Comparison of ENCODE assay signal across 13 mouse cellular contexts in genomic region chr19:58762316-58762715, GRCm38 (mm10). TPM values are rescaled to one million over a fixed set of nuclear protein-coding genes. Genes with fewer than 3 reads are reported as not detected.
DNase-seq lines count a peak whose midpoint lies in the region; ATAC-seq and TF ChIP-seq lines count a peak whose summit lies in the region.
"Had no signal": no experiment of that assay in that cellular context is flagged by ENCODE, and none has a peak within 500 bp of the region (broad histone marks: within the 10 kb centered on the region; RNA-seq: fewer than 3 reads in every experiment).

No protein-coding gene starts in this region.

- 20% methylated on average over 6 of the region's 6 CpGs for WGBS in liver, embryonic 13.5 days (ENCODE audit: insufficient replicate concordance)
- 25% methylated on average over 6 of the region's 6 CpGs for WGBS in liver, postnatal 0 days (ENCODE audit: insufficient replicate concordance)
- 22% methylated on average over 6 of the region's 6 CpGs for WGBS in embryonic facial prominence, embryonic 10.5 days
- WGBS in limb, embryonic 15.5 days: 27% methylated on average over 6 of the region's 6 CpGs

- no peaks in the 10 kb centered on the region for H3K9me3 ChIP-seq in liver, embryonic 13.5 days (replicated peaks)
- no peaks in the 10 kb centered on the region for H3K9me3 ChIP-seq in liver, postnatal 0 days (ENCODE audit: low read length)
- no peaks in the 10 kb centered on the region for H3K9me3 ChIP-seq in embryonic facial prominence, embryonic 10.5 days
- H3K9me3 ChIP-seq in limb, embryonic 15.5 days: no peaks in the 10 kb centered on the region

- no peaks in the 10 kb centered on the region for H3K36me3 ChIP-seq in liver, embryonic 13.5 days
- no peaks in the 10 kb centered on the region for H3K36me3 ChIP-seq in liver, postnatal 0 days (replicated peaks; ENCODE audit: insufficient read depth, low read length)
- no peaks in the 10 kb centered on the region for H3K36me3 ChIP-seq in embryonic facial prominence, embryonic 10.5 days (replicated peaks)
- no peaks in the 10 kb centered on the region for H3K36me3 ChIP-seq in limb, embryonic 15.5 days
- H3K36me3 ChIP-seq: G1E had no signal

- no peak overlapping the region for H3K27ac ChIP-seq in liver, embryonic 13.5 days
- H3K27ac ChIP-seq in liver, postnatal 0 days (ENCODE audit: low read depth): no peak overlapping the region
- no peak overlapping the region for H3K27ac ChIP-seq in embryonic facial prominence, embryonic 10.5 days (replicated peaks)
- H3K27ac ChIP-seq in limb, embryonic 15.5 days: no peak overlapping the region

- peak; percentile 42 for ATAC-seq in liver, embryonic 13.5 days (ENCODE audit: low read depth)
- ATAC-seq in liver, postnatal 0 days: no peak
- ATAC-seq in limb, embryonic 15.5 days (ENCODE audit: insufficient number of reproducible peaks, low FRiP score, low TSS enrichment, low read depth): 0 out of 2 replicates have a peak, but pooled peaks have one; percentile 10
- ATAC-seq: inflammation-experienced regulatory T-cells, adult 6 months had no signal

- TF ChIP-seq CTCF in liver, postnatal 0 days (IDR thresholded peaks at IDR 0.05; ENCODE audit: low read depth): no peak

- H3K4me3 ChIP-seq in liver, embryonic 13.5 days (replicated peaks): no peak overlapping the region
- no peak overlapping the region for H3K4me3 ChIP-seq in liver, postnatal 0 days (ENCODE audit: low read depth, low read length)
- H3K4me3 ChIP-seq in embryonic facial prominence, embryonic 10.5 days: no peak overlapping the region
- no peak overlapping the region for H3K4me3 ChIP-seq in limb, embryonic 15.5 days

- H3K27me3 ChIP-seq in liver, embryonic 13.5 days: no peaks in the 10 kb centered on the region
- no peaks in the 10 kb centered on the region for H3K27me3 ChIP-seq in liver, postnatal 0 days (ENCODE audit: insufficient read depth, low read length)
- H3K27me3 ChIP-seq in embryonic facial prominence, embryonic 10.5 days (replicated peaks; ENCODE audit: low read depth, poor library complexity, severe bottlenecking): peaks cover 12% of the 10 kb centered on the region; the same call in 1 of the 2 replicates
- no peaks in the 10 kb centered on the region for H3K27me3 ChIP-seq in limb, embryonic 15.5 days

- no peak overlapping the region for H3K9ac ChIP-seq in liver, embryonic 13.5 days
- H3K9ac ChIP-seq in liver, postnatal 0 days (replicated peaks): no peak overlapping the region
- H3K9ac ChIP-seq in limb, embryonic 15.5 days: no peak overlapping the region

- H3K4me1 ChIP-seq in liver, embryonic 13.5 days (replicated peaks): peaks cover 3% of the 10 kb centered on the region; the same call in 1 of the 2 replicates
- H3K4me1 ChIP-seq in liver, postnatal 0 days (ENCODE audit: insufficient read depth): no peaks in the 10 kb centered on the region; the same call in 1 of the 2 replicates
- H3K4me1 ChIP-seq in embryonic facial prominence, embryonic 10.5 days: peaks cover 29% of the 10 kb centered on the region
- peaks cover 9% of the 10 kb centered on the region for H3K4me1 ChIP-seq in limb, embryonic 15.5 days

- no peak overlapping the region for H3K4me2 ChIP-seq in liver, embryonic 13.5 days
- no peak overlapping the region for H3K4me2 ChIP-seq in liver, postnatal 0 days (ENCODE audit: low read depth, low read length)
- no peak overlapping the region for H3K4me2 ChIP-seq in limb, embryonic 15.5 days

- TF ChIP-seq EP300 in liver, postnatal 0 days (IDR thresholded peaks at IDR 0.05; ENCODE audit: low read depth): no peak

- no peak for DNase-seq in liver, embryonic 13.5 days
- no peak for DNase-seq in liver, postnatal 0 days
- DNase-seq in WW6 (ENCODE audit: low read depth, low spot score): peak; percentile 45
- peak; percentile 17 for DNase-seq in embryonic facial prominence, embryonic 10.5 days (ENCODE audit: low spot score)
- no peak for DNase-seq in spleen, adult 18-20 months
- no peak for DNase-seq in cerebellum, adult 11-12 months
- DNase-seq: thymus, postnatal 14 days had no signal

RNA-seq across cellular contexts. Expression of gene Pnliprp2, which starts 2.8 kb away (rescaled TPM):
- 5.3 and 6.4 TPM in 2 replicates for polyA plus RNA-seq in liver, embryonic 13.5 days (2015; fragmentation: Nextera tagmentation; extraction: Ambion mirVana)
- 0.34 TPM in 1 of 2 replicates, not detected in the other for polyA plus RNA-seq in liver, postnatal 0 days (2015; fragmentation: Nextera tagmentation; extraction: Ambion mirVana)
- 0.09 TPM in 1 of 2 replicates, not detected in the other for polyA plus RNA-seq in embryonic facial prominence, embryonic 10.5 days (2016; fragmentation: Nextera tagmentation; extraction: Ambion mirVana)
- polyA plus RNA-seq in limb, embryonic 15.5 days (2015; fragmentation: Nextera tagmentation; extraction: Ambion mirVana): 0.12 TPM in 1 of 2 replicates, not detected in the other
- polyA plus RNA-seq: adrenal gland, adult 2 months; cerebellum, adult 2 months; G1E; inflammation-experienced regulatory T-cells, adult 6 months had no signal

RNA-seq across cellular contexts. Expression of gene 1700019N19Rik, which starts 31.9 kb away (rescaled TPM):
- polyA plus RNA-seq in liver, embryonic 13.5 days (2015; fragmentation: Nextera tagmentation; extraction: Ambion mirVana): 0.12 and 0.17 TPM in 2 replicates
- not detected in 2 replicates for polyA plus RNA-seq in liver, postnatal 0 days (2015; fragmentation: Nextera tagmentation; extraction: Ambion mirVana)
- 0.20 TPM in 1 of 2 replicates, not detected in the other for polyA plus RNA-seq in embryonic facial prominence, embryonic 10.5 days (2016; fragmentation: Nextera tagmentation; extraction: Ambion mirVana)
- polyA plus RNA-seq in limb, embryonic 15.5 days (2015; fragmentation: Nextera tagmentation; extraction: Ambion mirVana): not detected in 2 replicates
- polyA plus RNA-seq: adrenal gland, adult 2 months; cerebellum, adult 2 months; G1E; inflammation-experienced regulatory T-cells, adult 6 months; small intestine, adult 2 months had no signal

RNA-seq across cellular contexts. Expression of gene Pnliprp1, which starts 33.6 kb away (rescaled TPM):
- polyA plus RNA-seq in liver, embryonic 13.5 days (2015; fragmentation: Nextera tagmentation; extraction: Ambion mirVana): 39.9 and 46.6 TPM in 2 replicates
- 3.4 and 13.8 TPM in 2 replicates for polyA plus RNA-seq in liver, postnatal 0 days (2015; fragmentation: Nextera tagmentation; extraction: Ambion mirVana)
- 0.31 TPM in 1 of 2 replicates, not detected in the other for polyA plus RNA-seq in embryonic facial prominence, embryonic 10.5 days (2016; fragmentation: Nextera tagmentation; extraction: Ambion mirVana)
- polyA plus RNA-seq in limb, embryonic 15.5 days (2015; fragmentation: Nextera tagmentation; extraction: Ambion mirVana): 0.93 and 1.6 TPM in 2 replicates
- polyA plus RNA-seq: adrenal gland, adult 2 months; cerebellum, adult 2 months; G1E; inflammation-experienced regulatory T-cells, adult 6 months had no signal

Comparison
In these comparisons a context has a peak if more than half of its experiments do, and no peak if none do; other contexts are left out.
1. DNase-seq: peak in WW6 (single experiment) and embryonic facial prominence, embryonic 10.5 days (single experiment); none in liver, embryonic 13.5 days (single experiment), liver, postnatal 0 days (single experiment), spleen, adult 18-20 months (0 of 2) and cerebellum, adult 11-12 months (single experiment).